Mouse (Mus musculus) myocyte (in vitro differentiated cells): ENCODE data around the gene Rai1.

Experiments used
- MAX ChIP-seq: IDR thresholded peaks from one replicate; pipeline ENCODE4 v1.6.1; 2011; ENCODE audit warnings: low read depth, mild to moderate bottlenecking, control low read depth
- MYOD1 ChIP-seq, 3 experiments: IDR thresholded peaks; one replicate each; pipeline ENCODE4 v1.6.1; 2011; ENCODE audit warnings: control low read depth in 2 of 3, low read depth in 2 of 3, mild to moderate bottlenecking in 2 of 3, moderate library complexity in 1 of 3; ENCODE audit not compliant: insufficient read length in 2 of 3, control insufficient read depth in 1 of 3
- MYOG ChIP-seq, 3 experiments: IDR thresholded peaks; one replicate each; pipeline ENCODE4 v1.6.1; 2011; ENCODE audit warnings: control low read depth in 2 of 3, low read depth in 2 of 3, mild to moderate bottlenecking in 2 of 3; ENCODE audit not compliant: insufficient read length in 2 of 3, control insufficient read depth in 1 of 3, insufficient read depth in 1 of 3
- POLR2A ChIP-seq: IDR thresholded peaks from one replicate; pipeline ENCODE4 v1.6.1; 2011; ENCODE audit warnings: low read depth, mild to moderate bottlenecking, control low read depth, moderate library complexity; ENCODE audit not compliant: insufficient read length
- POLR2AphosphoS2 ChIP-seq: IDR thresholded peaks from one replicate; pipeline ENCODE4 v1.6.1; 2011; ENCODE audit warnings: low read depth, control low read depth; ENCODE audit not compliant: insufficient read length
- REST ChIP-seq: IDR thresholded peaks from one replicate; pipeline ENCODE4 v1.6.1; 2011; ENCODE audit warnings: mild to moderate bottlenecking, control low read depth, moderate library complexity; ENCODE audit not compliant: insufficient read depth, insufficient read length

DNA sequence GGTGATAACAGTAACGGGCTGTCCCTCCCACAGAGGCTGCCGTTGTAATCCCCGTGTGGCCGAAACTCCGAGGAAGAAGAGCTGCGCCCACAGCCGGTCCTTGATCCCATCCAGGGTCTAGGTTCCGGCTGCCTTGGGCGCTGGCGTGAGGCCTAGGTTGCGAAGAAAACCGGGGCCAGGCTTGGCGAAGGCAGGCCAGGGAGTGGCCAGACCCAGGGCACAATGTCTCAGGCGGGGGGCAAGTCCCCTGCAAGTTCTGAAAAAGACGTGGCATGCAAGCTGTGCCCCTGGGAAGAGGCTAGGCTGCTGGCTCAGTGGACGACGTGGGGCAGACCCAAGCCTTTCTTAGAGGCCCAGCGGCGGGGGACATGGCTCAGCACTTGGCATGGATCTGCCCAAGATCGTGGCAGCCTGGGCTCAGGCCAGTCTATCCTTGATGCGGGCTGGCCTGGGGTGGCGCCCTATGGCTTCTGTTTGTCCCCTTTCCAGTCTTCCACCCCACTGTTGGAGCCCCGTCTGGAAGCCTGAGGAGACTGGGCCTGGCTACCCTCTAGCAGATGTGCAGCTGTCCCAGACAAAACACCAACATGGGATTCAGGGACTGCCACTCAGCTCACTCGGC is 93.3 kb downstream of the Rai1 start:
- TF ChIP-seq MAX (no peak), POLR2A (peak; percentile 34), POLR2AphosphoS2 (peak; percentile 53), MYOD1 (IDR thresholded peaks at IDR 0.05; ENCODE audit: control insufficient read depth in 1 of 3, insufficient read length in 2 of 3, low read depth in 2 of 3) (no peak), REST (no peak), MYOG (IDR thresholded peaks at IDR 0.05; ENCODE audit: control insufficient read depth in 1 of 3, insufficient read depth in 1 of 3, insufficient read length in 2 of 3, low read depth in 2 of 3) (no peak)
